Mouse (Mus musculus): ENCODE data around the gene Gpatch8. TPM values are rescaled to one million over a fixed set of nuclear protein-coding genes. Genes with fewer than 3 reads are reported as not detected.

Gpatch8 gene
- total and polyA plus RNA-seq, 3 experiments, result 17.9 to 29.7 (median 25.8) TPM

DNA sequence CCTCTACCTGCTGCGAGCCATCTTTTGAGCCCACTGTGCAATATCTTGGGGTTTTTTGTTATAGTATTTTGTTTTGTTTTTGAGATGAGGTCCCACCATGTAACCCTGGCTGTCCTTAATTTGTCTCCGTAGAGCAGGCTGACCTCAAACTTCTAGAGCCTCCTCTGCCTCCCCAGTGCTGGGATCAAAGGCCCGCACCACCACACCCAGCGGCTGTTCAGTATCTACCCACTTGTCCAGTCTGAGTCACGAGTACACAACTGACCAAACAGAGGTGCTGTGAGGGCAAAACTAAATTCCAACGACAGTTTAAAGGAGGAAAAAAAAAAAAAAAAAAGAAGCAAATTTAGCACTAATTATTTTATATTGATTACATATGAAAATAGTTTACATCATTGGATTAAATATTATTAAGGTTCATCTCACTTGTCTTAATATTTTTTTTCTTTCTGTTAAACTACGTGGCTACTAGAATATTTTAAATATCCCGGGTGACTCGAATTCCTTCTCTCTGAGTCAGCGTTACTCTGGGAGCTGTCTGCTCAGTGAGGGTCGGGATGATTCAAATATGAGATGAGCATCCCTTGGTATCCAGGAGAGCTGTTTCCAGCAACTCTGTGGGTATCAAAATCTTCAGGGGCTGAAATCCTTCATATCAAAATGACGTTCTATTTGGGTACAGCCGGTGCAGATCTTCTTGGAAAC is 20.0 kb upstream of the Gpatch8 start:
- H3K4me1 ChIP-seq (ENCODE audit: control insufficient read depth in 1 of 2, insufficient read depth in 2 of 2, low read length in 2 of 2), result peaks cover 3% of the 10 kb centered on the region in 2 experiments; a peak in 2 of 4 replicates
- TF ChIP-seq UBTF (IDR thresholded peaks at IDR 0.05; ENCODE audit: borderline replicate concordance, insufficient read depth, low read depth, low read length), result no peak
- TF ChIP-seq CHD2 (IDR thresholded peaks at IDR 0.05; ENCODE audit: low read length), result no peak
- H3K9ac ChIP-seq (ENCODE audit: control insufficient read depth, low read depth, low read length, poor library complexity, severe bottlenecking), result no peak overlapping the region
- H3K27me3 ChIP-seq (ENCODE audit: control insufficient read depth in 1 of 2, insufficient read depth in 2 of 2, low read length in 2 of 2), result peaks cover 0 to 2% of the 10 kb centered on the region in 2 experiments; a peak in 1 of 4 replicates
- H3K9me3 ChIP-seq (replicated peaks; ENCODE audit: insufficient read depth, low read length), result no peaks in the 10 kb centered on the region
- no peak overlapping the region for H3K27ac ChIP-seq (ENCODE audit: control insufficient read depth, low read depth, low read length)
- DNase-seq (ENCODE audit: low read depth, low spot score), result no peak
- peaks cover 0 to 6% of the 10 kb centered on the region in 2 experiments; a peak in 2 of 4 replicates for H3K36me3 ChIP-seq (ENCODE audit: control insufficient read depth in 1 of 2, insufficient read depth in 2 of 2, low read length in 2 of 2)
- no peaks in the 10 kb centered on the region; the same call in 1 of the 2 replicates for H3K79me2 ChIP-seq (ENCODE audit: control insufficient read depth, insufficient read depth, low read length, poor library complexity)
- H3K4me3 ChIP-seq (ENCODE audit: control insufficient read depth in 1 of 2, insufficient read depth in 1 of 2, low read depth in 2 of 2, low read length in 2 of 2), result no peak overlapping the region

DNA sequence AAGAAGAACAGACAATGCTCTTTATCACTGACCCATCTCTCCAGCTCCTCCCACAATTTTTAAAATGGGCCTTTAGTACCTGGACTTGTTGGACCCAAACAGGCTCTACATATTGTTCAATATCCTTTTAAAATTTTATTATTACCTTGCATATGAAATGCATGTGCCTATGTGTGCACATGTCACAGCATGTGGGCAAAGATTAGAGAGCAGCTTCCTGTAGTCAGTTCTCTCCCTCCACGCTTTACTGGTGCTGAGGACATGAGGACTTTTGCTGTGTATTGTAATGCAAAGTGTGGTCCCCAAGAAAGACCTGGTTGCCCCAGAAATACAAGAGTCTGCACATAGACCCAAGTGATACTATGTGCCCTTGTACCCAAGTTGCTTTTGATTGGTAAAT is 18.8 kb upstream of the Gpatch8 start:
- Histone ChIP-seq H3K4me1 (ENCODE audit: control insufficient read depth in 1 of 2, insufficient read depth in 2 of 2, low read length in 2 of 2) (peaks cover 3% of the 10 kb centered on the region in 2 experiments; a peak in 2 of 4 replicates), H3K36me3 (ENCODE audit: control insufficient read depth in 1 of 2, insufficient read depth in 2 of 2, low read length in 2 of 2) (peaks cover 0 to 6% of the 10 kb centered on the region in 2 experiments; a peak in 2 of 4 replicates), H3K27me3 (ENCODE audit: control insufficient read depth in 1 of 2, insufficient read depth in 2 of 2, low read length in 2 of 2) (no peaks in the 10 kb centered on the region), H3K9ac (ENCODE audit: control insufficient read depth, low read depth, low read length, poor library complexity, severe bottlenecking) (no peak overlapping the region), H3K4me3 (ENCODE audit: control insufficient read depth in 1 of 2, insufficient read depth in 1 of 2, low read depth in 2 of 2, low read length in 2 of 2) (no peak overlapping the region), H3K27ac (ENCODE audit: control insufficient read depth, low read depth, low read length) (no peak overlapping the region), H3K9me3 (replicated peaks; ENCODE audit: insufficient read depth, low read length) (no peaks in the 10 kb centered on the region), H3K79me2 (ENCODE audit: control insufficient read depth, insufficient read depth, low read length, poor library complexity) (no peaks in the 10 kb centered on the region; the same call in 1 of the 2 replicates)
- peak; percentile 57 for DNase-seq (ENCODE audit: low read depth, low spot score)
- TF ChIP-seq E2F4 (IDR thresholded peaks at IDR 0.05; ENCODE audit: borderline replicate concordance, low read depth, low read length) (no peak), TAL1 (IDR thresholded peaks at IDR 0.05; ENCODE audit: low read length) (no peak), EP300 (IDR thresholded peaks at IDR 0.05; ENCODE audit: low read depth in 1 of 2, low read length in 2 of 2) (no peak), BHLHE40 (IDR thresholded peaks at IDR 0.05; ENCODE audit: borderline replicate concordance, low read depth, low read length) (no peak), MYC (IDR thresholded peaks at IDR 0.05; ENCODE audit: low read depth, low read length) (peak; percentile 85; the same call in 1 of the 2 replicates), RAD21 (IDR thresholded peaks at IDR 0.05; ENCODE audit: low read depth, low read length) (no peak), NRF1 (IDR thresholded peaks at IDR 0.05; ENCODE audit: insufficient read depth, low read depth, low read length, poor library complexity, severe bottlenecking) (no peak), ZMIZ1 (IDR thresholded peaks at IDR 0.05; ENCODE audit: low read depth, low read length) (no peak), POLR2AphosphoS2 (IDR thresholded peaks at IDR 0.05; ENCODE audit: low read length) (no peak), ZC3H11A (IDR thresholded peaks at IDR 0.05; ENCODE audit: low read depth, low read length) (no peak), GATA1 (IDR thresholded peaks at IDR 0.05; ENCODE audit: low read depth, low read length) (no peak; the same call in 1 of the 2 replicates), MAX (IDR thresholded peaks at IDR 0.05; ENCODE audit: low read length) (peak; percentile 67; the same call in 1 of the 2 replicates), USF1 (IDR thresholded peaks at IDR 0.05; ENCODE audit: low read depth, low read length) (no peak), CTCF (IDR thresholded peaks at IDR 0.05 in 2 of 3, conservative IDR thresholded peaks at IDR 0.05 in 1 of 3; ENCODE audit: control insufficient read depth in 1 of 3, insufficient read depth in 1 of 3, low read depth in 2 of 3, low read length in 3 of 3, poor library complexity in 1 of 3, severe bottlenecking in 1 of 3) (no peak), USF2 (IDR thresholded peaks at IDR 0.05; ENCODE audit: borderline replicate concordance in 1 of 2, insufficient read depth in 1 of 2, low read depth in 1 of 2, low read length in 2 of 2) (no peak), MXI1 (IDR thresholded peaks at IDR 0.05; ENCODE audit: low read depth, low read length) (peak; percentile 53), MEF2A (IDR thresholded peaks at IDR 0.05; ENCODE audit: extremely low read depth, insufficient replicate concordance, low read depth, low read length, poor library complexity, severe bottlenecking) (no peak), UBTF (IDR thresholded peaks at IDR 0.05; ENCODE audit: borderline replicate concordance, insufficient read depth, low read depth, low read length) (no peak), RCOR1 (IDR thresholded peaks at IDR 0.05; ENCODE audit: low read depth, low read length) (no peak), KAT2A (conservative IDR thresholded peaks at IDR 0.05; ENCODE audit: low read depth, low read length) (no peak), ZNF384 (IDR thresholded peaks at IDR 0.05; ENCODE audit: low read depth, low read length) (no peak), MAFK (IDR thresholded peaks at IDR 0.05; ENCODE audit: borderline replicate concordance, low read depth, low read length) (no peak)
